Mouse (Mus musculus) heart, postnatal 25 days (tissue): ENCODE measurements around the gene P2rx1. TPM values are rescaled to one million over a fixed set of nuclear protein-coding genes. Genes with fewer than 3 reads are reported as not detected.

Source experiments
- DNase-seq: peaks from one replicate; pipeline ENCODE4 v3.0.0; 2022; ENCODE audit warnings: low spot score
- intact Hi-C: fragments of 180-260 bp; cut with DNase I; formaldehyde crosslinking; loops from one replicate; pipeline ENCODE4 v1.15.1; 2025
- microRNA-seq: library from miRNA; unstranded; fragments of <30 nt; microRNA quantifications from one replicate; pipeline ENCODE4 v1.2.0, GENCODE M21; 2022
- total RNA-seq, 2 experiments: library from RNA; stranded (reverse); gene quantifications; 2 replicates each; pipeline ENCODE4 v1.2.3; 2021

P2rx1 gene
- total RNA-seq, 2 experiments from 2014 or later = 0.29 to 0.50 TPM

DNA sequence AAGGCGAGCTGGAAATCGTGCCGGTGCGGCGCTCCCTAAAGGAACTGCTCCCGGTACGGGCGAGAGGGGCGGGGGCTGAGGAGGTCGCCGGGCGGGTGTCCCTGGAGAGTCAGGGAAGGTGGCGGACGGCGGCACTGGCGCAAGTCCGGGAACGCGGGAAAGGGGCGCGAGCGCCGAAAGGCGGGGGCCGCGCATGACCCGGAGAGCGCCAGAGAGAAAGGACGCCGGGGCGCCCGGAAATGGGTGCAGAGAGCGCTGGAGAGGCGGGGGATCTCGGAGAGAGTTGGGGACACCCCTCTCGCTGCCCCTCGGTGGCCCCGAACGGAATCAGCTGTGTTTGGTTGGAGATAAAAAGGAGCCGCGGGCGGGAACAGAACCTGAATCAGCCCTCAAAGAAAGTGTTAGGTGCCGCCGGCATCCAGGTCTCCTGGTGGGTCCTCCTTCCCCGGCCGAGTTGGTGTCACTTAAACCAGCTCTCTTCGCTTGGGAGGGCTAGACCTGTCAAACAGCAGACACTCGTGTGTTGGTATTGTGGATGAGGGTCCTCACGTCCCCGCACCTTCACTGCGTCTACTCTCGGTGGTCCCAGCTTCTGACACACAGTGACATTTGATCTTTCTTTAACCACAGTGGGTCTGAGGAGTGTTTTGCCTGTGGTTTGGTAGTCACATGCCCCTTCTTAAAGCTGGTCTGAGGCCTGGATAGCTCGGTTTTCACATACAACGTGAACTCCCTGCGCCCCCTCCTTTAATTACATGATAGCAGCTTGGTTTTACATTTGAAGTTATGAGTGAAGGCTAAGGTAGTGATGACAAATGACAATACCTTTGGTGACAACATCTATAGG is 49.4 kb downstream of the P2rx1 start:
- intact Hi-C loops = loop anchor here (2.0 to 5.0 kb wide), 2 partner anchors 41 to 121 kb away; no protein-coding TSS in a partner anchor
- no peak for DNase-seq

DNA sequence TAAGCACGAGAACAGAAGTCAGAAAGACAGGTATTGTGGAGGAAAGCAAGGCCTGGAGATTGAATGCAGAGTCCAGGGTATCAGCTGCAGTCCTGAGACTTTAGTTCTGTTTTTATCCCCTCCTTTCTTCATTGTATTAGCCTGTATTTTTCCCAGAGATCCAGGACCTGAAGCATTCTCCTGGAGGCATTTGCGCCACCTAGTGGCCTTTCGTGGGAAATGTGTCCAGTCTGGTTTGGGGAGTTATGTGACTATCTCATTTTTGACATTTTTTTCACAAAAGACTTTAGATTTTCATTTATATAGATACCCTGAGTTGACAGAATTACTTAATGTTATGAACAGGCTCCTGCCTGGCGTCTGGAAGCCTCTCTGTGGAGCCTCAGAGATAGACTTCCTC is 50.4 kb downstream of the P2rx1 start:
- peak; percentile 24 for DNase-seq
- intact Hi-C loops = loop anchor here (2.0 to 5.0 kb wide), 2 partner anchors 43 to 122 kb away; no protein-coding TSS in a partner anchor

DNA sequence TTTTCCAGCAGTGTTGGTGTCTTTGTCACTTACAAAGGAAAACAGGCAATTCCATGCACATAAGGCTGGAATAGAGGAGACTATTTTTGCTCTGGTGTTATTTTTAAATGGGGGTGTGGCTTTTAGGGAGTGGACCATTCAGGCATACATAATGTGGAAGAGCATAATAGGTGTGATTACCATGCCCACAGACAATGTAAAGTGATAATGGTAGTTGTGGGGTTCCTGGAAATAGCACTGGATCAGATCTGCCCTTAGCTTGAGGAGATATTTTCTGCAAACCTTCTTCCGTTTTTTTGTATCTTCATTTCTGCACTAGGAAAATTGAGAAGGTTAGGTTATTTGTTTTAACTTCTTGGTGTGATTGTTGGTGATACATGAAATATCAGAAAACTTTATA is 53.9 kb downstream of the P2rx1 start:
- DNase-seq = no peak
- intact Hi-C loops = no loop called here

DNA sequence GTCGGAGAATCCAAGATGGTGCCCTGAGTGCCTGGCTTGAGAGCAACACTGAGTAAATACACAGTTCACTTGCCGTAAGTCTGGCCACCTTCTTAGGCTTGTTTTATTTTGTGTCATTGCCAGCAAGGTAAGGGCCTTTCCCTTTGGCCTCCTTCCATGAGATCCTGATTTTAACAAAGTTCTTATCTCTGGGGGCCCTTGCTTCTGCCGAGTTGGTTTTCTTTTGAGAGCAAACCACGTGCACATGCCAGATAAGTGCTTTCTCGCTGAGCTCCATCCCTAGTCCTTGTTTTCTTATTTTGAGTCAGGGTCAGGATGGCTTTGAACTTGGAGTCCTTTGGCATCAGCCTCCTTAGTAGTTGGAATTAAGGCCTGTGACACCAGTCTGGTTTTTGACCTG is 58.8 kb downstream of the P2rx1 start:
- DNase-seq = no peak

DNA sequence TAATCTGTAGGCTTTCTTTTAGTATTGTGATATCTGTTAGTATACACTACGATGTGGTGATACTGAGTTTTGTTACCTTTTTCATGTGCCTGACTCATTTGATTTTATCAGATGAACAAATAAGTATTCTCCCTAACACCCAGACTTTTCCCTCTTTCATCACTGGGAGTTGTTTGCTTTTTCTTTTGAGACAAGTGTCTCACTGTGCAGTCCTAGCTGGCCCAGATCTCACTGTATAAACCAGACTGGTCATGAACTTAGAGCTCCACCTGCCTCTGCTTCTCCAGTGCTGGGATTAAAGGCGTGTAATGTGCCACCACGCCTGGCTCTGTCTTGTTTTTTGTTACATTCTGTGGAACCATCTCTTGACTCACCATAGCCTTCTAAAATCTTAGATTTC is 60.7 kb downstream of the P2rx1 start:
- no peak for DNase-seq
- intact Hi-C loops = no loop called here

More for the DNA sequence above, 58.8 kb downstream of the P2rx1 start:
- intact Hi-C loops = no loop called here

DNA sequence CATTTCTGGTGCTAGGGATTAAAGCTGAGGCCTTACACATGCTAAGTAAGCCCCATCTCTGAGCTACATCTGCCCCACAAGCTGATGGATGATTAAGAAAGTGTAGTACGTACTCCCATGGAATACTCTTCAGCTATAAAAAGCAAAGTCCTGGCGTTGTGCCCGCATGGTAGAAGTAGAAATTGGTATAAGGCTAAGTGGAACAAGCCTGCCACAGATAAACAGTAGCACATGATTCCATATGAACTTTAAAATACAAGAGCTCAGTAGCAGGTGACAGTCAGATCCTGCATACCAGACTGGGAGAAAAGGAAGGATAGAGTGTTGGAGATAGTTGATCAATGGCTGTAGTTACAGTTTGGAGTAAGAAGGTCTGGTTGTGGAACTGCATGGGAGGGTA is 62.5 kb downstream of the P2rx1 start:
- intact Hi-C loops = no loop called here
- no peak for DNase-seq

Small RNA genes within 50 kb of the gene (microRNA-seq; reads per million reads assigned to microRNA genes)
- not detected for gene Gm44467

Other genes starting within 250 kb of the P2rx1 start
- gene Cyb5d2, start 203.0 kb upstream of the P2rx1 start, total RNA-seq = 10 to 100 TPM; 16.0 to 18.7 TPM
- gene Zzef1, start 202.9 kb upstream of the P2rx1 start, total RNA-seq = 10 to 100 TPM; 19.4 to 20.7 TPM
- gene Atp2a3, start 37.9 kb upstream of the P2rx1 start, total RNA-seq = 10 to 100 TPM; 11.5 to 12.2 TPM
- 1 to 10 TPM in 1 of 2 experiments, under 1 TPM in 1; 0.95 to 1.2 TPM for gene Camkk1, start 19.9 kb downstream of the P2rx1 start, total RNA-seq
- gene Ncbp3, start 48.7 kb downstream of the P2rx1 start, total RNA-seq = 1 to 10 TPM; 5.6 to 6.2 TPM
- under 1 TPM; 0.08 to 0.16 TPM for gene Itgae, start 91.5 kb downstream of the P2rx1 start, total RNA-seq
- gene Haspin, start 139.2 kb downstream of the P2rx1 start, total RNA-seq = under 1 TPM; 0.17 to 0.34 TPM
- 10 to 100 TPM; 13.0 to 13.3 TPM for gene P2rx5, start 161.3 kb downstream of the P2rx1 start, total RNA-seq
- 10 to 100 TPM; 78.3 to 84.4 TPM for gene Emc6, start 177.9 kb downstream of the P2rx1 start, total RNA-seq
- gene Tax1bp3, start 178.0 kb downstream of the P2rx1 start, total RNA-seq = 10 to 100 TPM; 45.9 to 50.0 TPM
- gene Ctns, start 199.9 kb downstream of the P2rx1 start, total RNA-seq = 10 to 100 TPM; 12.1 to 14.3 TPM
- 1 to 10 TPM; 1.4 TPM for gene Shpk, start 200.4 kb downstream of the P2rx1 start, total RNA-seq
- not detected for gene Trpv1, start 235.2 kb downstream of the P2rx1 start, total RNA-seq